Mouse (Mus musculus) CH12.LX (cell line): Measurements from ENCODE around the gene Smug1. TPM values are rescaled to one million over a fixed set of nuclear protein-coding genes. Genes with fewer than 3 reads are reported as not detected.

Source experiments
- DNase-seq: peaks from one replicate; pipeline ENCODE4 v3.0.0-alpha.2; 2013; ENCODE audit errors: extremely low read depth
- H3K27ac ChIP-seq: 2 replicates; pipeline ENCODE4 v1.5.1; 2012; ENCODE audit warnings: low read depth, mild to moderate bottlenecking, control low read depth, moderate library complexity; ENCODE audit not compliant: insufficient read depth
- H3K27me3 ChIP-seq: replicated peaks from 2 replicates; pipeline ENCODE3; 2012; ENCODE audit warnings: inconsistent platforms
- H3K36me3 ChIP-seq, 2 experiments: replicated peaks in 1 of 2; 2 replicates each; pipeline versions ENCODE3 to v1.6.1; 2012; ENCODE audit warnings: inconsistent platforms in 1 of 2, low read length in 1 of 2, mild to moderate bottlenecking in 1 of 2, mixed read lengths in 1 of 2, moderate library complexity in 1 of 2; ENCODE audit not compliant: control insufficient read depth in 1 of 2, insufficient read depth in 1 of 2
- H3K4me1 ChIP-seq, 2 experiments: 2 replicates each; pipeline ENCODE4 v1.6.1; 2012; ENCODE audit warnings: inconsistent platforms in 1 of 2, moderate library complexity in 1 of 2; ENCODE audit not compliant: insufficient read depth in 2 of 2, control insufficient read depth in 1 of 2
- H3K4me2 ChIP-seq: 2 replicates; pipeline ENCODE4 v1.6.1; 2012; ENCODE audit warnings: low read depth, mild to moderate bottlenecking, control low read depth; ENCODE audit not compliant: poor library complexity, insufficient read depth, severe bottlenecking
- H3K4me3 ChIP-seq, 3 experiments: fragments of 150-350 bp in 1 of 3; sonication (generic) in 1 of 3; replicated peaks in 1 of 3; 2 replicates each; pipeline versions ENCODE3 to v1.5.1; 2011 to 2012; ENCODE audit warnings: low read depth in 2 of 3, low read length in 2 of 3, mild to moderate bottlenecking in 2 of 3, moderate library complexity in 2 of 3, control low read depth in 1 of 3, improper control_type of control experiment in 1 of 3, inconsistent platforms in 1 of 3, mixed read lengths in 1 of 3; ENCODE audit not compliant: poor library complexity in 1 of 3
- H3K79me2 ChIP-seq: replicated peaks from 2 replicates; pipeline ENCODE4 v1.6.1; 2012; ENCODE audit warnings: mild to moderate bottlenecking, moderate library complexity; ENCODE audit not compliant: control insufficient read depth, poor library complexity, insufficient read depth, severe bottlenecking; ENCODE audit errors: extremely low read depth
- H3K9ac ChIP-seq: 2 replicates; pipeline ENCODE4 v1.6.1; 2012; ENCODE audit warnings: low read depth, mild to moderate bottlenecking, control low read depth, moderate library complexity; ENCODE audit not compliant: insufficient read depth
- H3K9me3 ChIP-seq: replicated peaks from 2 replicates; pipeline ENCODE3; 2012; ENCODE audit warnings: low read length, inconsistent platforms, mixed read lengths
- BHLHE40 ChIP-seq: IDR thresholded peaks from 2 replicates; pipeline ENCODE4 v1.6.1; 2011; ENCODE audit warnings: mild to moderate bottlenecking, low read depth, low read length, improper control_type of control experiment
- CHD1 ChIP-seq: IDR thresholded peaks from 2 replicates; pipeline ENCODE4 v1.6.1; 2012; ENCODE audit warnings: low read depth, low read length, improper control_type of control experiment, inconsistent platforms
- CHD2 ChIP-seq: IDR thresholded peaks from 2 replicates; pipeline ENCODE4 v1.6.1; 2011; ENCODE audit warnings: low read length, improper control_type of control experiment
- CTCF ChIP-seq, 2 experiments: IDR thresholded peaks in 1 of 2; conservative IDR thresholded peaks in 1 of 2; 2 replicates each; pipeline ENCODE4 v1.5.1; 2011 to 2012; ENCODE audit warnings: low read depth in 2 of 2, low read length in 2 of 2, improper control_type of control experiment in 1 of 2, inconsistent platforms in 1 of 2, mild to moderate bottlenecking in 1 of 2, moderate library complexity in 1 of 2
- EP300 ChIP-seq: IDR thresholded peaks from 2 replicates; pipeline ENCODE4 v1.6.1; 2011; ENCODE audit warnings: low read length, improper control_type of control experiment
- ETS1 ChIP-seq: conservative IDR thresholded peaks from 2 replicates; pipeline ENCODE4 v1.6.1; 2012; ENCODE audit warnings: low read depth, mild to moderate bottlenecking, inconsistent platforms, low read length, improper control_type of control experiment, moderate library complexity
- GABPA ChIP-seq: IDR thresholded peaks from 2 replicates; pipeline ENCODE4 v1.6.1; 2012; ENCODE audit warnings: low read depth, low read length, improper control_type of control experiment, inconsistent platforms; ENCODE audit not compliant: insufficient replicate concordance
- HCFC1 ChIP-seq: IDR thresholded peaks from 2 replicates; pipeline ENCODE4 v1.6.1; 2012; ENCODE audit warnings: low read depth, mild to moderate bottlenecking, inconsistent platforms, low read length, improper control_type of control experiment
- IRF4 ChIP-seq: IDR thresholded peaks from 2 replicates; pipeline ENCODE4 v1.6.1; 2014; ENCODE audit warnings: low read depth, mild to moderate bottlenecking, inconsistent platforms, low read length, improper control_type of control experiment
- JUN ChIP-seq: IDR thresholded peaks from 2 replicates; pipeline ENCODE4 v1.6.1; 2011; ENCODE audit warnings: low read depth, mild to moderate bottlenecking, low read length, improper control_type of control experiment, moderate library complexity; ENCODE audit not compliant: insufficient read depth
- JUND ChIP-seq: conservative IDR thresholded peaks from 2 replicates; pipeline ENCODE4 v1.6.1; 2011; ENCODE audit warnings: low read depth, low read length, improper control_type of control experiment
- MAFK ChIP-seq: IDR thresholded peaks from 2 replicates; pipeline ENCODE4 v1.6.1; 2011; ENCODE audit warnings: low read length, improper control_type of control experiment; ENCODE audit not compliant: insufficient replicate concordance
- MAX ChIP-seq: IDR thresholded peaks from 2 replicates; pipeline ENCODE4 v1.6.1; 2011; ENCODE audit warnings: low read length, improper control_type of control experiment
- NELFE ChIP-seq: IDR thresholded peaks from 2 replicates; pipeline ENCODE4 v1.6.1; 2011; ENCODE audit warnings: low read depth, low read length, improper control_type of control experiment
- NRF1 ChIP-seq: IDR thresholded peaks from 2 replicates; pipeline ENCODE4 v1.6.1; 2014; ENCODE audit warnings: low read depth, mild to moderate bottlenecking, inconsistent platforms, low read length, improper control_type of control experiment, moderate library complexity
- PAX5 ChIP-seq: IDR thresholded peaks from 2 replicates; pipeline ENCODE4 v1.6.1; 2012; ENCODE audit warnings: low read length, inconsistent platforms, mixed read lengths
- POLR2AphosphoS2 ChIP-seq: IDR thresholded peaks from 2 replicates; pipeline ENCODE4 v1.6.1; 2011; ENCODE audit warnings: low read depth, low read length, improper control_type of control experiment
- RCOR1 ChIP-seq: conservative IDR thresholded peaks from 2 replicates; pipeline ENCODE4 v1.6.1; 2012; ENCODE audit warnings: low read depth, mild to moderate bottlenecking, inconsistent platforms, low read length, improper control_type of control experiment
- SIN3A ChIP-seq: IDR thresholded peaks from 2 replicates; pipeline ENCODE4 v1.6.1; 2012; ENCODE audit warnings: low read length, improper control_type of control experiment, inconsistent platforms
- SMC3 ChIP-seq: IDR thresholded peaks from 2 replicates; pipeline ENCODE4 v1.6.1; 2011; ENCODE audit warnings: low read depth, low read length, improper control_type of control experiment
- UBTF ChIP-seq: IDR thresholded peaks from 2 replicates; pipeline ENCODE4 v1.6.1; 2012; ENCODE audit warnings: low read depth, mild to moderate bottlenecking, inconsistent platforms, low read length, improper control_type of control experiment, moderate library complexity
- ZC3H11A ChIP-seq: IDR thresholded peaks from 2 replicates; pipeline ENCODE4 v1.6.1; 2012; ENCODE audit warnings: low read depth, mild to moderate bottlenecking, inconsistent platforms, low read length, improper control_type of control experiment
- ZNF384 ChIP-seq: IDR thresholded peaks from 2 replicates; pipeline ENCODE4 v1.6.1; 2012; ENCODE audit warnings: low read depth, low read length, improper control_type of control experiment, inconsistent platforms
- dilution Hi-C: fragments of 300-500 bp; cut with MboI; formaldehyde crosslinking; loops from 2 replicates; pipeline ENCODE4 v1.14.3; 2020; ENCODE audit warnings: low sequenced_read_pairs; ENCODE audit not compliant: extremely low pct_unique_long_range_greater_than_20kb, extremely low pct_ligation_motif_present
- in situ Hi-C: fragments of 300-500 bp; cut with MboI; formaldehyde crosslinking; loops from 3 replicates; pipeline ENCODE4 v1.14.3; 2019; ENCODE audit warnings: low sequenced_read_pairs, low pct_ligation_motif_present, low pct_unique_long_range_greater_than_20kb, mixed read lengths
- polyA plus RNA-seq: library from polyadenylated mRNA; unstranded; fragments of >175 nt; gene quantifications from 2 replicates; pipeline ENCODE4 v1.2.1, GENCODE M21; 2012; ENCODE audit warnings: low read depth; ENCODE audit not compliant: insufficient read length
- total RNA-seq, 2 experiments: library from RNA; depleted of rRNA; stranded (reverse); fragments of 300-350 nt in 1 of 2; fragments of >200 nt in 1 of 2; gene quantifications; 2 replicates each; pipeline ENCODE4 v1.2.3; 2012 to 2014

Gene Smug1
- total and polyA plus RNA-seq, 3 experiments: 6.1 to 9.8 (median 7.8) TPM

DNA sequence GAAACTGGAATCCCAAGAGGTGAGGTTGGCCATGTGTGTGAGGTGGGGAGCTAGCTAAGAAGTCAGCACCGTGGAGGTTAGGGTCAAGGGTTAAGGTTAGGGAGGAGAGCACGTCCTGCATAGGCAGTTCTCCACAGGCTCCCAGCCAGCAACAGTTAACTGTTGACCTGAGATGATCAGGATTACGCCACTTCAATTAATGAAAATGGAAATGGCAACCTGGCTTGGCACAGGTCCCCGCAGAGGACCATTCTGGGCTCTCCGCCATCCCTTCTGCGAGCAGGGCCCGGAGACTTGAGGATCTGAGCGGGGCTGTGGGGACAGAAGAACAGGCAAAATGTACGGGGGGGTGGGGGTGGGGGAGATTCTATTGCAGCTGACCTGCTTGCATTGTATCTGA is 19.1 kb downstream of the Smug1 start:
- Histone ChIP-seq H3K9ac (no peak overlapping the region), H3K4me3 (no peak overlapping the region), H3K4me1 (peaks cover 0 to 18% of the 10 kb centered on the region in 2 experiments; a peak in 3 of 4 replicates), H3K79me2 (no peaks in the 10 kb centered on the region), H3K27me3 (no peaks in the 10 kb centered on the region), H3K27ac (no peak overlapping the region), H3K36me3 (no peaks in the 10 kb centered on the region), H3K4me2 (no peak overlapping the region), H3K9me3 (no peaks in the 10 kb centered on the region)
- dilution Hi-C loops: no loop called here
- TF ChIP-seq GABPA (no peak), BHLHE40 (no peak), CHD1 (no peak), MAFK (no peak), SMC3 (no peak), NRF1 (no peak), HCFC1 (no peak), CTCF (conservative IDR thresholded peaks at IDR 0.05 in 1 of 2, IDR thresholded peaks at IDR 0.05 in 1 of 2; ENCODE audit: low read depth in 2 of 2, low read length in 2 of 2) (no peak), ETS1 (no peak), SIN3A (no peak)
- in situ Hi-C loops: no loop called here
- no peak for DNase-seq

DNA sequence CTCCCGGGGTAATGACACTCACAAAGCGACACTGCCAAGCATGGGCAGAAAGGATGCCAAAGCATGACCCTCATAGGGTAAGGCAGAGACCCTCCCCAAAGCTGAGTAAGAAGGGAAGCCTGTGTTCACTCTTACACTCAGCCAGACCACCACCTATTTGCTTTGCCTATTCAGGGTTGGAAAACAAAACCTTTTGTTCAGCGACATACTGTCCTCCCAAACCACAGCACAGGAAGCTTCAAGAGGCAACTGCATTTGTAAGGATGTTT is 19.5 kb downstream of the Smug1 start:
- in situ Hi-C loops: no loop called here
- peaks cover 0 to 15% of the 10 kb centered on the region in 2 experiments; a peak in 2 of 4 replicates for H3K4me1 ChIP-seq
- H3K4me2 ChIP-seq: no peak overlapping the region

More for the DNA sequence above, 19.5 kb downstream of the Smug1 start:
- Histone ChIP-seq H3K9me3 (no peaks in the 10 kb centered on the region), H3K79me2 (no peaks in the 10 kb centered on the region), H3K4me3 (no peak overlapping the region), H3K9ac (no peak overlapping the region), H3K27ac (no peak overlapping the region), H3K27me3 (no peaks in the 10 kb centered on the region), H3K36me3 (no peaks in the 10 kb centered on the region)
- dilution Hi-C loops: no loop called here
- TF ChIP-seq ZNF384: no peak
- no peak for TF ChIP-seq NELFE
- no peak for TF ChIP-seq POLR2AphosphoS2
- TF ChIP-seq UBTF: no peak
- TF ChIP-seq PAX5: no peak
- no peak for TF ChIP-seq CHD1
- TF ChIP-seq ZC3H11A: no peak
- TF ChIP-seq SIN3A: no peak
- no peak for TF ChIP-seq IRF4
- TF ChIP-seq JUN: no peak
- TF ChIP-seq JUND: no peak
- no peak for TF ChIP-seq CHD2
- TF ChIP-seq RCOR1: no peak
- TF ChIP-seq HCFC1: no peak
- no peak for TF ChIP-seq EP300
- TF ChIP-seq BHLHE40: no peak
- TF ChIP-seq MAX: no peak
- DNase-seq: no peak
